Mouse (Mus musculus) monocyte, adult 5-6 weeks (primary cell): ENCODE results near the gene Tspan11. TPM values are rescaled to one million over a fixed set of nuclear protein-coding genes. Genes with fewer than 3 reads are reported as not detected.

Source experiments
- ATAC-seq: fragments of 153-309, 156-312 bp; replicated peaks from 2 replicates; pipeline ENCODE4 v1.8.0; 2017; ENCODE audit warnings: mild to moderate bottlenecking; ENCODE audit not compliant: low TSS enrichment, insufficient number of reproducible peaks, severe bottlenecking, poor library complexity, low FRiP score
- total RNA-seq: library from RNA; stranded (forward); fragments of 200-1000, 200-491, 200-594 nt; gene quantifications from 3 replicates; pipeline ENCODE4 v1.2.3, GENCODE M21; 2017

The Tspan11 gene
- total RNA-seq, 1 experiment from 2014 or later: not detected

DNA sequence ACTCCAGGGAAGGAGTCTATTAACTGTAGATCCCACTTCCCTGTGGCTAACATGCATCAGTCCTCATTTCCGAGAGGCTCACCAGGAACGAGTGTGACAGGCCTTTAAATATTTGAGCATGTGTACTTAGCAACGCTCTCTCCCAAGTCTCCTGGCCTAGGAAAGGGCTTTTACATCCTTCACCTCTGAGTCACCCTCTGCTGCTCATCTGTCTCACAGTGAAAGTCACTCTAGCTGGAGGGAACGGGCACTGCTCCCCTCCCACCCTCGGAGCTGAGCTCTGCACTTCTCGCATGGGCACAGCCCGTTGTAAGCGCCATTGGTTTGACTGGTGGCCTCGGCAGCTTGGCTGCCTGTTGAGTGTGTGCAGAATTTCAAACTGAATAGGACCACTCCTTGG, 86.6 kb downstream of the Tspan11 start:
- ATAC-seq: no peak

DNA sequence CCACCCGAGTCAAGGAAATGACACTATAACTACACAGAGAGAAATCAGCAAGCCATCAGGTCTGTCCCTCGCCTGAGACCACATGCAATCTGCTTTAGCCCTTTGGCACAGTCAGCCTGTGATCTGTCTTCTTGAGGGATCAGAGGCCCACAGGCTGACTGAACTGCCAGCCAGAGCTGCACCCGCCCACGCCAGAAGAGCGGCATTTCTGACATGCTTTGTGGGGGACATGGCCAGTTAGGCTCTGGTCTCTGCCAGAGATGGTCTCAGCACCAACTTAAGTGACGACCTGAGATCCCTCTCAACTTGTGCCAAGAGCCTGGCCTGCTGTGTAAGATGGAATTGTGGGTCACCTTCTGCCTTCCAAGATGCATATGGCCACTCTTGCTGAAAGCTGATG, 89.3 kb downstream of the Tspan11 start:
- no peak for ATAC-seq

DNA sequence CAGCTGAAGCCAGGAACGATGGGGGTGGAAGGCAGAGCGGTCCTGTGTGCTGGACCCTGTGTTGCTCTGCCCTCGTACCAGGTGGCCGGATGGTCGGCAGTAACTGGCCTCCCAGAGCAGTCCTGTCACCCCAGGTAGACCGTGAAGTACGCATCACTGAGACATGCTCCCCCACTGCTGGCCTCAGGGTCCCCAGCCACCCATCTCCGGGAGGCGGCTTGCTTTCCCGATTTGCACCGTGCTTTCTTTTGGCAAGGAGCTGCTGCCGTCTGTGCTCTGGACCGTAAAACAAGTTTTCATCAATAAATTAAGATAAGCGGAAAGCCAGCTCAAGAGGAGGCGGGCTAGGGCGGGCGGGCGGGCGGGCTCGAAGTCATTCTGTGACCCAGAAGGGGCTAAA, 91.6 kb downstream of the Tspan11 start:
- no peak for ATAC-seq

DNA sequence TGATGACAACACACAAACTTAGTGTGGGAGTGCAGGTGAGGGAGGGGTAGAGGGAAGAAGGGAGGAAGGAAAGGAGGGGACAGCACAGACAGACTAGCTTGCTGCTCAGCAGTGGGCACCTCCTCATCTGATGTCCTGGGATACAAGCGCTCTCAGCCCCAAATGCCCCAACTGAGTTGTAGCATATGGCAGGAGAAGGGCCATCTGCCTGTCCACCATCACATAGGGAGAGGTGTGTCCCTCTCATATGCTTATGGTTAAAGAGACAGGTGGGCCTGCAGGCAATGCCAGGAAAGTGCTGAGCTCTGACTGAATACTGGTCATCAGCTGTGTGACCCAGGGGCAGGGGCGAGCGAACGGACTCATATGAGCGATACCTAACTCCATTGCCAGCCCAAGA, 92.4 kb downstream of the Tspan11 start:
- ATAC-seq: no peak

DNA sequence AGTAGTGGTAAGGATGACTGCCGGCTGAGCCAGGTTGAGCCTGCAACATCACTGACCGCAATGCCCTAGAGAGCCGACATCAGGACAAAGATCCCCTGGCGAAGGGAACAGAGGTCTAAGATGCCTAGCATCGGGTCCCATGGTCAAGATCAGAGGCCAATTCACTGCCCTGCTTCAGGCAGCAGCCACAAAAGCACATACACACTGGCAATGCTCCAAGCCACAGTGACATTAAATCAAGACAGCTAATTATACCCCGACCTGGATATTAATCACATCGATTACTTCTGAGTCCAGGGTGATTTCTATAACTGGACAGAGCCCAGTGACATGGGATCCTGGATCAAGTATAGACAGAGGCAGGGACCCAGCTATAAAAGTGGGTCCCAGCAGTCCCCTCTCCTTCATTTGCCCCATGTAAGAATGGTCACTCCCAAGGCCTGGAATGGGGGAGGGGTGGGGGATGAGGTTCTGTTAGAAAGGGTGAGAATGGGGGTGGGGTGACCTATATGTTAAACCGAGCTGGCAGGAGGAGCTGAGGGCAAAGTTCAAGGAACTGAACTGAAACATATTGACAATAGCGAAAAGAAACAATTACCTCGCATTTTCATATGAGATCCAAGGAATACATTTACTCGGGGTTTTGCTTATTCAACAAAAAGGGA, 93.1 kb downstream of the Tspan11 start:
- no peak for ATAC-seq

DNA sequence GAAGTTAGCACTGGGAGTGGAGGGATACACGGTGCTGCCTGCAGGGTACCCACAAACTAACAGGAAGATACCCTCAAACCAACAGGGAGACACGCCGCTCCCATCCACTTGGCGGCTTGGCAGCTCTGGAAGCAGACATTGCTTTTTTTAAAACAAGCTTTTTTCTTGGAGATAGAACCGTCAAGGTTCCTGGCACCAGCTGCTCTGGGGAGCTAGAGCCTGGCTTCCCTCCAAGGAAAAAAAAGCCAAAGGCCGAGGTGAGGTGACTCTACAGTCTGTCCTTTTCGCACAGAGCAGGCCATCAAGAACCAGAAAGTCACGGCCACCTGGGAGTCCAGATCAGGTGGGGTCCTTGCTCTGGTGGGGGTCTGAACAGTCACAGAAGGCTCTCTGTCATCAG, 93.8 kb downstream of the Tspan11 start:
- ATAC-seq: no peak

DNA sequence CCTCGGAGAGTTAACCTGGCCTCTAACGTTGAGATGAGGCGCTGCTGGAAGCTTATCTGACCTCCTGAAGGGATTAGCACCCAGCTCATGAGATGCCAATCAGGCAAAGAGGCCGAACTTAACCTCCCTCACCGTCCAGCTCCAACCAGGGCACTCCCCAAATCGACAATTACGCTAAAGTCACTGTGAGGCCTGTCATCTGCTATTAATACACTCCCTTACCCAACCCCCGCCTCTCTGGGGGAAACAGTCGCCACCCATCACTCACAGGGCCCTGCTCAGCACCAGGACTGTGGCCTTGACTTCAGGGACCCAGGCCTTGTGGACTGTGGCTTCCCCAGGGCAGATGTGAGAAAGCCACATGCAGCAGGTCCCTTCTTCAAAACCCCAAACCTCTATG, 99.0 kb downstream of the Tspan11 start:
- no peak for ATAC-seq

DNA sequence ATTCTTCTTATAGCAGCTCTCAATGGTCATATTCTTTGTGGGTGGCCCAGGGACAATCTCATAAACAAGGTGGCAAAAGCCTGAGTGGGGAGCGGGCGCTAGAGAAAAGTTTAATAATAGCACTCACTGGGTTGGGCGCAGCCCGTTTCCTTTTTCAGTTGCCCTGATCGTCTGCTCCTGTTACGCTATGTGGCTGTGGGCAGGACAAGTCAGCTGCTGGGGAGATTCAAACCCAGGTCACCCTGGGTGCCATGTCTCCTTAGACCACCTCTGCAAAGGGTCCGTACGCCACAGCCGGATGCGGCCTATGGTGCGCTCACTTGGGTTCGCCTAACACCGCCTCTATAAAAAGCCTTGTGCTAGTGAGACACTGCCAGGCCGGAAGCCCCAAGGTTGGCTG, 100.0 kb downstream of the Tspan11 start:
- ATAC-seq: no peak

DNA sequence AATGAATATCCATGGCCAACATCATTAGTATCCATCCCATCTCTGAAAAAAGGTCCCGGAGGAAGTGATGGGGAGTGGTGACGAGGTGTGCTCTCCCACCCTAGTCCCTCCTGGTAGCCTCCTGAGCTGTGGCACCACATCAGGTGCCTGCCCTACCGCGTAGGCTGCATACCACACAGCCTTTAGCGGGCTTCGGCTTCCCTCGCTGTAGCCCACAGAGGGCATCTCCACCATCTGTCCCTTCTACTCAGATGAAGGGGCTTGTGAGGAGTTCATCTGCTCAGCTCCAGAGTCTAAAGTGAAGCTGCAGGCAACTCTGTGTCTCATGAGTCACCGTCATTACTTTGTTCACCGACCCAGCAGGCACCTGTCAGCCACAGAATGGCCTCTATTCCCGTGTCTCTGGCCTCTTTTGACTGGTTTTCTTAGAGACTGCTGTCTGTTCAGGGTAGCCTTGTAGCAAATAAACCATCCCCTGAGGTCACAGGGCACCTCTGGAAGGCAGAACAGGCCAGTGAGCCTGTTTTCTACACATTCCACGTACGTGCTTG, 101.6 kb downstream of the Tspan11 start:
- no peak for ATAC-seq

DNA sequence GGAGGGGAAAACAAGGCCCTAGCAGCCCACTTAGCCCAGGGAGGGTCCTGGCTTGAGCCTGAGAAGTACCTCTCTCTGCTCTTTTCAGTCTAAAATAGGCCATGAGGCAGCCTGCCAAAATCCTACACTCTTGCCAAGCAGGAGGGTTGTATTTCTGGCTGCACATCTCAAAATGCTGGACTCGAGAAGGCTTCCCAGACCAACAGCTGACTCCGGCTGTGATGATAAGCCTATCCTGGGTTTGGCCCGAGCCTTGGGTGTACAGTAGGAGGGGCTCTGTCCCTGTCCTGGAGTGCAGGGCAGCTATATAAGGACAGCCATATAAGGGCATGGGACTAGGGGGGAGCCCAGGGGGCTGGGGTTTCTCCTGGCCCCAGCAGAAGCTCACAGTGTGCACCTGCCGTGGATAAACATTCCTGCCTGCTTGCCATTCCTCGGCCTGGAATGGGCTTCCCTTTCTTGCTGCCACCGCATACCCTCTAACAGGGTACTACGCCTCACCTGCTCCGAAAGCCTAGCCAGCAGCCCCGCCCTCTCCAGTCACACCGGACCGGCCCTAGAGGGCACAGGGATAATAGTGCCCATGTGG, 102.3 kb downstream of the Tspan11 start:
- no peak for ATAC-seq

DNA sequence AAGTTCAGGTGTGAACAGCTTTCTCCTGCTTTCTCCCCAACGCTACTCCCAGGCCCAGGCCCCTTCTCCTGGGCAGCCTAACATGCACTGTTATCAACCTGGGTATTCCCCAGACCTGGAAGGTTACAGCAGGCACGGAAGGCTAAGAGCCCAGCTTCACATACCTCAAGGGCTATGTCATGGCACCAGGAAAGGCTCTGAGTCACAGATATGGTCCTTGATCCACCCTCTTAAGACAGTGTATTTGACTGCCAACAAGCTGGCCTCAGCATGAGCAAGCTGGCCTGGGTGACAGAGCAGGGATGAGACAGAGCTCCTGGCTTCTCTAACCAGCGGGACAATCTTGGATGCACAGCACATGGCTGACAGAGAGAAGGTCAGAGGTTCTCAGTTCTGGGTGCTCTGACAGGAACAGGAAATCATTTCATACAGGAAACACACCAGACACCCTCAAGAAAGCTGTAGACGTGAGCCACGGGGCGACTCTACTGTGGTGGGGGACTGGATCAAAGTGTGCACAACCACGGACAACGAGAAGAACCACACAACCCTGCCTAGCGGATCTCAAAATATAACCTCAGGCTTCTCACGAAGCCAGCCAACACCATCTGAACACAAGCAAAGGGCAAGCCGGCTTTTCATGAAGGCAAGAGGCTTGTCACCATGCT, 104.3 kb downstream of the Tspan11 start:
- no peak for ATAC-seq

DNA sequence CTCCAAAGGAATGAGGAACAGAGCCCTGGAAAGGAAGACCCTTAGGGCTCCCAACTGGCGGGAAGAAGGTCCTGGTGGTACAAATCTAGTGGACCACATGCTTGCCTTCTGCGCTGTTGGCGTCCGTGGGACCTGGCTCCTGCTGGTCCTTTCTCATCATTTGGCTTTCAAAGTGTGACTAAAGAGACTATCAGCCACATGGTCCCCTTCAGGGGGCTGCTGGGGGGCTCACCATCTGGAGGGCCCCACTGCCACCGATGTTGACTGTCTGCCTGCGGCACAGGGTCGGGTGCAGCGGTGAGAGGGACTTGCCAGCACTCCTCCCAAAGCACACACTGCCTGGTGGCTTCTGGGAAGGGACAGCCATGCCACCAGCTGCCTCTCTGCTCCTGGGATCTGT, 105.6 kb downstream of the Tspan11 start:
- ATAC-seq: no peak

DNA sequence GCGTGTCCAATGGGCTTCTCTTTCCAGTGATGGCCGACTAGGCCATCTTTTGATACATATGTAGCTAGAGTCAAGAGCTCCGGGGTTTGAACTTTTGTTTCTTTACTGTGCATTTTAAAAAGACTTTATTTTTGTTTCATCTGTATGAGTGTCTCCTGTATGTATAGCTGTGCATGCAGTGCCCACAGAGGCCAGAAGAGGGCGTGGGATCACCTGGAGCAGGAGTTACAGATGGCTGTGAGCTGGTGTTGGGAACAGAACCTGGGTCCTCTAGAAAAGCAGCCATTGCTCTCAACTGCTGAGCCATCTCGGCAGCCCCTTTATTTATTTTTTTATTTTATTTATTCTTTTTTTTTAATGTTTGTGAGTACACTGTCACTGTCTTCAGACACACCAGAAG, 109.5 kb downstream of the Tspan11 start:
- no peak for ATAC-seq

DNA sequence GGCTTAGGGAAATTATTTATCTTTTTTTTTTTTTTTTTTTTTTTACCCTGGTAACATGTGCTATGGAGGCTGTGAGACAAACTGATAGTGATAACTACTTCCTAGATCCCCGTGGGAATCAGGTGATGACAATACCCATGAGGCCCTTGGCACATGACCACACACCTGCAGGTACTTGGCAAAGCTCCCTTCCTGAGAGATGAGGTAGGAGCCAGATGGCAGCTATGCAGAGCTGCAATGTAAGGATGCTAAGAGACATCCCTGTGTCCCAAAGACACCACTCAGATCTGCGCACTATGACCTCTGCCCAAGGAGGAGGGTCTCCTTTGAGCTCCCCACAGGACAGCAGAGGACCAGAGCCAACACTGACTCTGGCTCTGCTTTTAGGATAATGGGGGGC, 111.7 kb downstream of the Tspan11 start:
- no peak for ATAC-seq

DNA sequence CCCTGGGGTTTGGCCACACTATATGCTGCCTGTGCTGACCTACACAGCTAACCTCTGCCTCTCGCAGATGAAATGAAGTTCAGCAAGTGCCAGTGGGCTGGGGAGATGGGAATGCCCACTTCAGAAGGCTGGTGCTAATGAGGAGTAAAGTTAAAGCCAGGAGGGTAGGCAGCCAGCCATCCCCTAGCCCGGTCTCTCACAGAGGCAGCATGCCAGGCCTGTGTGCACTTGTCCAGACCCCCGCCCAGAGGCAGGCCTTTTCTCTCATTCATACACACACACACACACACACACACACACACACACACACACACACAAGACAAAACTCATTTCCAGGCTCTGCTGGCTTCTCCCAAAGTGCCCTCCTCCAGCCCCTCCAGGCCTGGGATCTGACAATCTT, 113.4 kb downstream of the Tspan11 start:
- no peak for ATAC-seq

DNA sequence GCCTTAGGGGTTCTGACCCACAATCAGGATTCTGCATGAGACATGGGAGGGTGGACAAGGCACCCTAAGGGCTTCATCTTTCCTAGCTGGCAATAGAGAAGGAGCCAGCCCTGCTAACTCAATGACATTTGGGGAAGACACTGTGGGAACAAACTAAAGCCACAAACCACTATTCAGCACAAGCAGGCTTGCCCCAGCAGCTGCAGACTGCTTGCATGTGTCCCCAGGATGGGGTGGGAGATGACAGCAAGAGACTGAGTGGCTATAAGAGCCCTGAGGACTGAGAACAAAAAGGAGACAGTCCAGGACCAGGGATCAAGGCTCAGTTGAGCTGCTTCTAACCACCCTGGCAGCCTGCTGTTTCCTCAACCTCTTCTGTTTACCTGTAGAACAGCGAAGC, 114.2 kb downstream of the Tspan11 start:
- ATAC-seq: no peak

DNA sequence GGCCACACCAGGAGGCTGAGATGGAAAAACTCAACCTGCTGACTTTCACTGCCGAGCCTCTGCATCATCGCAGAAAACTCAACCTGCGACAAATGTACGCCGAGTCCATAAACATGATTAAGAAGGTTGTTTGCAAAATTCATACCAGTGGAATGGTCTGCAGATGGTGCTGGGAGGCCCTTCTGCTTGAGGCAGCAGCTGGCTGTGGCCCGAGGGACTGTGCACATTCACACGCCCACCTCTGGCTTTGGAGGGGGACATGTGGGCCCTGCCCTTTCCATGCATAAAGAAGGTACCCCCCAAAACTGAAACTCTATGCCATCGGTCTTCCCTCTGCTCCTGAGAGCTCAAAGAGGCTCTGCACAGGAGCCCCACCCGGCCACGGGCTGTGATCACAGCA, 114.7 kb downstream of the Tspan11 start:
- no peak for ATAC-seq

DNA sequence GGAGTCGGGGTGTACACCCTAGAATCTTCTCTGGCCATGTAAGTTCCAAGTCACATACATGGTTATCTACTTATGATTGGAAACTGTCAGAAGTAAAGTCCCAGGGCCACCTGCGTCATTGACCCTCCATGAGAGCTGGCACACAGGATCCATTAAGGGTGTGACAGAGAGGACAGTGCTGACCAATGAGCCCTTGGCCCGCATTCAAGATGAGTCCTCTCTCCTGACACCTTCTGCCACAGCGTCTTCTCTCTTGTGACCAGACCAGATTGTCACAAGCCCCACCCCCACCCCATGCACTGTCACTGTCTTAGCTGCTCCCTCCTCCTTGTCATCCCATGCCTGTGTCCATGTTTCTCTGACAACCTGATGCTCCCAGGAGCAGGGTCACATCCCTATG, 115.3 kb downstream of the Tspan11 start:
- no peak for ATAC-seq

DNA sequence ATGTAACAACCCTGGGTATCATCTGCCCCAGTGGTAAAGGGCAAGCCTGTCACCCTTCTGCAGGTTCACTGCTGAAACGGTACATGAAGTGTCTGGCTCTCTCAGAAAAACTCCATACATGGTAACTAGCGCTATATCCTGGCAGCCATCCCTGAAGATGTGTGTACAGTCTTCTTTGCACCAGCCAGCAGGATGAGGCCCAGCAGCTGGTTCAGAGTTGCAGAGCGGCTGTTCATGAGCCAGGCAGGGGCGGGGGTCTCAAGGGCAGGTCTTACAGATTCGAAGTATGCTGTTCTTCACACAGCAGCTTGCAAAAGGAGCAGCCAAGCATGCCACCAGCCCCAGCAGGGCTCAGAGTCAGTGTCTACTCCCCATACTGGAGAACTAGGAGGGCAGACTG, 116.2 kb downstream of the Tspan11 start:
- no peak for ATAC-seq
